Mouse (Mus musculus) cerebellum, adult 18-20 months (tissue): ENCODE data around the gene Atp1a3.

Source experiments
- DNase-seq, 2 experiments: peaks; one replicate each; pipeline ENCODE4 v3.0.0; 2021

Atp1a3 gene

DNA sequence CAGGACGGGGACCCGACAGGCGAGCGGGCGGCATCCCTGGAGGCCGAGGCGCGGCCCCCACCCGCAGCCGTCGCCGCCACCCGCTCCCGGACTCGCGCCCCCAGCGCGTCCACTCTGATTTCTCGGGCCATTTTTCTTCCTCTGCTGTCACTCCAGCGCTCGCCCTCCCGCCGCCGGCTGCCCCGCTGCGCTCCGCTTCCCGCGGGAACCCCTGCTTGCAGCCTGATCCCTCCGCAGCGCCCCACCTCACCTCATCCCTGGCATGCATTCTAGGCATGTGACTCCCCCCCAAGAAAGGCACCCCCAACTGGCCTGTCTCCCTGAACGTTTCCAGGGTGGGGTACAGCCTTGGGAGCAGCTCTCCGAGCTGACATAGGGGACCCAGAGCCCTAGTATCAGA lies 50.5 kb downstream of the Atp1a3 start:
- DNase-seq, result no peak

GRCm38 (mm10) chr7:24954450-24954849 lies 51.3 kb downstream of the Atp1a3 start:
- DNase-seq, result no peak

DNA sequence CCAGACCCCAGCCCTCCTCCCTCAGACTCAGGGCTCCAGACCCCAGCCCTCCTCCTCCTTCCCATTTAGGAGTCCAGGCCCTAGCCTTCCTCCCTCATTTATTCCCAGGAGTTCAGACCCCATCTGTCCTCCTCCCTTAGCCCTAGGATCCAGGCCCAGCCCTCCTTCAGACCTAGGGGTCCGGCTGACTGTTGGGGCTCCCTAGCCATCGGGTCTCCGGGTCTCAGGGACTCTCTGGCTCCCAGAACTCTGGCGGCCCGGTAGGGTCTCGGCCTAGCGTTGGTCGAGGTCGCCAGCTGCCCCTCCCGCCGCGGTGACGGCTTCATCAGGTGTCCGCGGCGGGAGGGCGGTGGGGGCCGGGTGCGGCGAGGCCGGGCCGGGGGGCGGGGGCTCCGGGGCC lies 51.8 kb downstream of the Atp1a3 start:
- no peak for DNase-seq

DNA sequence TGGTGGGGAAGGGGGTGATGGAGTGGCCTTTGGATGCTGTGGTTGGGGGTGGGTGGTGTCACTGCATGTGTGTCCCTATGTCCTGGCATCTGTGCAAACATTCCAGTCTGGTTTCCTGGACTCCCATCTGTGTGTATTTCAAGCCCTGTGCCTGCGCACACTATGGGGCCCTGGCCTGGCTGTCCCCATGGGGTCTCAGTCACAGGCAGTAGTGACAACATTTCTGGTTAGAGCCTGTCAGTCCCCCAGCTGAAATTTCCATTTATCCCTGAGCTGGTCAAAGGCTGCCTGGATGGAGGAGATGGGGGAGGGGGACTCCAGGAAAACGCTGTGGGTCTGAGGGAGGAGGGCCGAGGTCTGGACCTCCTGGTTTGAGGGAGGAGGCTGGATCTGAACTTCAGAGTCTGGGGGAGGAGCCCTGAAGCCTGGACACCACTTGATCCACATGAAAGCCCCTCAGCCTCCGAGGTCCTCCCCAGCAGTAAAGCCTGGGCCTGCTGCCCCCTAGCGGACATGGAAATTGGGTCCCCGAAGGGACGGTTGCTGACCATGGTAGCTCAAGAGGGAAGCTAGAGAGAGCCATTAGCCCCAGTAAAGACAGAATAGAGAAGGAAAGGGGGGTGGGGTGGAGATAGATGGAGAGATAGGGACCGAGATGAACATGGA lies 55.7 kb downstream of the Atp1a3 start:
- DNase-seq, result peak; percentile 74 to 76

DNA sequence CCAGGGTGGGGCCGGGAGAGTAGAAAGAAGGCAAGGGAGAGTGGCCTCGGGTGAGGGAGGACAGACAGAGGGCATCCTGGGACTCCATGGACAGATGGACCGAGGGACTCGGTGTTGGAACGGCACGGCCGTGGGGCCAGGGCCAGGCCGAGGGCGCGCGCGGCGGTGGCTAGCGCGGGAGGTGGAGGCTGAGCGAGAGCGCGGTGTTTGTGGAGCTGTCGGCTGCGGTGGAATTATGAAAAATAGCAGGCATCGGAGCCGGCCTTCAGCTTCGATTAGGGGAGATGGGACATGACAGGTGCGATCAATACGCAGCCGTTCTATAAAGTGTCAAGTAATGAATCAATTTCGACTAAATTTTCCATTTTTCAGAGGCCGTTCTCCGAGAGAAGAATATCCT lies 57.0 kb downstream of the Atp1a3 start:
- peak in 1 of 2 experiments; percentile 40 for DNase-seq

- DNase-seq, result no peak
Observed at GRCm38 (mm10) chr7:24947316-24948048, 58.3 kb downstream of the Atp1a3 start.

DNA sequence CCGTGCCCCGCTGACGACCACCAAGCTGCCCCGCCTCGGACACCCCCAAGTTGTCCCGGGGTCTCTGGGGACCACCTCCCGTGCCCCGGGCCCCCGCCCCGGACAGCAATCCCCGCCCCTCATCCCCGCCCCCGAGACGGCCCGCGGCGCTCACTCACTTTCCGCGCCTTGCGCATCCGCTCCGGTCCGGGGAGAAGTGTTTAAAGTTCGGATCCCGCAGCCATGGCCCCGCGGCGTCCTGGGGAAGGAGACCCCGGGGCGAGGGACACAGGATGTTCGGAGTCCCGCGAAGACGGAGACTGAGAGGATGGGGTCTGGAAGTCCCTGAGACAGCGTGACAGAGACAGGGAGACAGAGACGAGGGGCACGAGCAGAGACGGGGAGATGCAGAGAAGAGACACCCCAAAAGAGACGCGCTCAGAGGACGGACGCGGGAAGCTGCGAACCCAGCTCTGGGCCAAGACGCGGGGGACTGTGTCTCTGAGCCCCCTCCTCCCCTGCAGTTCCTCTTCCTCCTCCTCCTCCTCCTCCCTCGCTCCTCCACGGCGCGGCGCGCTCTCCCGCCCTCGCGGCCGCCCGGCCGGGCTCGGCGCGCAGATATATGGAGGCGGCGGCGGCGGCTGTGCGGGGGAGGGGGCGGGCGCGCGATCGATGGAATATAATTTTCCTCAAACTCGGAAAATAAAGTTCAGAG lies 61.4 kb downstream of the Atp1a3 start, which contains the start of gene Gm4881:
Gene Gm4881, minus strand, starts transcription at position 238 of the 694 bp plus-strand sequence.
- DNase-seq, result no peak

DNA sequence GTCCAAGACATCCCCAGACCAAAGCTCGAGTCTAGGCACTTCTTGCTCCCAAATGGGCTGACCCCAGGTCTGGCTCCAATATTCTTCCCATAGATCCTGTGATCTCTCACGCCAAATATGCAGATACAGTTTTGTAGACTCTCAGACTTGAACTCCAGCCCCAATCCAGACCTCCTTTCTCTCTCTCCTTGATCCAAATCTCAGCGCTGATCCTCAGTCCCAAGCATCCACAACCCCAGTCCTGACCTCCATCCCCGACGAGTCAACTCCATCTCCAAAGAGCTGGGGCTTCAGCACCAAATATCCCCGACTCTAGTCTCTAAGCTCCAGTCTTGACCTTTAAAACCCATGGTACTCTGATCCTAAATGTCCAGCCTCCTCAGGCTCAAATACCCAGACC lies 62.1 kb downstream of the Atp1a3 start:
- DNase-seq, result no peak

GRCm38 (mm10) chr7:24931651-24932050 lies 74.1 kb downstream of the Atp1a3 start:
- DNase-seq, result no peak

DNA sequence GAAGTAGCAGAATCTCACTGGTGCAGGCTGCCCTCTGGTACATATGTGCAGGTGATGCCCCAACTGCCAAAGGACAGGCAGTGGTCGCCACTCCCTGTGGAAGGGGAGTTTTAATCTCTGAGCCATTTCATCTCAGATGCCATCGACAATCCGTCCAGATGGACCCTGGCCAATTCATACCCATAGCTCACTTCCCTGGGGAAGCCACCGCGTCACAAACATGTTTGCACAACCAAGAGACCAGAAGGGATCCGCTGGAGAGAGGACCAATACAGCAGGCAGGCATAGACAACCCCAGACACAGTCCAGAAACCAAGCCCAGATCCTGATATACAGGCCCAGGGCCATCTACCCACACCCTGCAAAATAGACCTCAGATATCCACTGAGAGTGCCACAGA lies 75.3 kb downstream of the Atp1a3 start:
- DNase-seq, result no peak
